Mouse (Mus musculus): ENCODE measurements at regions not wholly inside any gene's neighbourhood (a gene's known extent, or its start where the extent isn't known, plus 50 kb on each side); places are given as distances from the start of the nearest gene placed in this dataset.

- Histone ChIP-seq H3K4me1 (ENCODE audit: control insufficient read depth, insufficient read depth, low read length) (no peaks in the 10 kb centered on the region), H3K27ac (ENCODE audit: insufficient read depth, low read length) (no peak overlapping the region), H3K4me3 (ENCODE audit: insufficient read depth, low read length) (no peak overlapping the region)
- TF ChIP-seq POLR2A (IDR thresholded peaks at IDR 0.05; ENCODE audit: extremely low read depth, insufficient read depth, low read length), result no peak
Measured at GRCm38 (mm10) chr5:91693277-91693676, 175.9 kb downstream of the Parm1 start.

GRCm38 (mm10) chr5:91692292-91692691 is 174.9 kb downstream of the Parm1 start:
- TF ChIP-seq CTCF (IDR thresholded peaks at IDR 0.05; ENCODE audit: extremely low read depth, insufficient read depth, low read length), result no peak
- no peak for TF ChIP-seq POLR2A (IDR thresholded peaks at IDR 0.05; ENCODE audit: extremely low read depth, insufficient read depth, low read length)
- Histone ChIP-seq H3K4me1 (ENCODE audit: control insufficient read depth, insufficient read depth, low read length) (no peaks in the 10 kb centered on the region), H3K27ac (ENCODE audit: insufficient read depth, low read length) (no peak overlapping the region), H3K4me3 (ENCODE audit: insufficient read depth, low read length) (no peak overlapping the region)

- H3K4me1 ChIP-seq (ENCODE audit: control insufficient read depth, insufficient read depth, low read length), result no peaks in the 10 kb centered on the region
- H3K27ac ChIP-seq (ENCODE audit: insufficient read depth, low read length), result no peak overlapping the region
- no peak overlapping the region for H3K4me3 ChIP-seq (ENCODE audit: insufficient read depth, low read length)
- no peak for TF ChIP-seq POLR2A (IDR thresholded peaks at IDR 0.05; ENCODE audit: extremely low read depth, insufficient read depth, low read length)
Measured at GRCm38 (mm10) chr5:91678727-91679126, 161.3 kb downstream of the Parm1 start.

All from cortical plate, adult 2 months (tissue).